Mouse (Mus musculus): ENCODE results near the gene Vti1a. TPM values are rescaled to one million over a fixed set of nuclear protein-coding genes. Genes with fewer than 3 reads are reported as not detected.
A peak's percentile ranks its signal among the peaks of the same experiment; 100 is the strongest.

Vti1a gene
- total RNA-seq, 2 experiments from 2014 or later: 49.5 to 49.7 TPM

DNA sequence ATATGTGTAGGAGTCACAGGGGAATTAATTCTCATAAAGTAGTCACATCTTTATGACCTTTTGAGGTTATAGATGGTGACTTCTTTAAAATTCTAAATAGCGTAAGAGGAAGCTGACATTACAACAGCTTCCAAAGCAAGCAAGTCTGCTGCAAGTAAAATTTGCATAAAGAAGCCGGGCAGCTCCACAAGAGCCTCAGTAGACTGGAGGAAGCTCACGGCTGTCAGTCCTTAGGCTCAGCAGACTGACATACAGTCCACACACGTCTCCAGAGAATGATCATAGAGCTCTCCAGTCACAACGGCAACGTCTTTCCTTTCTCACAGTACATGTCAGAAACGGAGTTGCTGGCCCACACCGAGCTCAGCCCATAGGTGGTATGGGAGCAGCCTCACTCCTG lies 4.2 kb upstream of the Vti1a start:
- no peak for DNase-seq (ENCODE audit: low spot score in 2 of 2)

DNA sequence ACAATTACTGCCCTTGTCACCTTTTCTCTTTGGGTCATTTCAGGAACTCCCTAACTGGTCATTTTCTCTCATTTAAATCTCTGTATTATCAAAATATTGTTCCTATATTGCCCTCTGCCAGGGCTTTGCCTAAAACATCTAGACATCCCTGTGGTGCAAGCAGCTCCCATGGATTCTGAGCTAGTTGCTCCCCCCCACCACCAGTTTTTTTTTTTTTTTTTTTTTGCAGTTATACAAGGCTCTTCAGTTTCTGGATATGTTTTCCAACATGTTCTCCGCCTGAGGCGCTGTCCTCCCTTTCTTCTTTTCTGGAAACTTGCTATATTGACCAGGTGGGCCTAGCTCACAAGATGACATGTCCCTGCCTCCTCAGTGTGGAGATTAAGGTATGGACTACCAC lies 2.4 kb upstream of the Vti1a start:
- DNase-seq (ENCODE audit: low spot score in 2 of 2): no peak

DNA sequence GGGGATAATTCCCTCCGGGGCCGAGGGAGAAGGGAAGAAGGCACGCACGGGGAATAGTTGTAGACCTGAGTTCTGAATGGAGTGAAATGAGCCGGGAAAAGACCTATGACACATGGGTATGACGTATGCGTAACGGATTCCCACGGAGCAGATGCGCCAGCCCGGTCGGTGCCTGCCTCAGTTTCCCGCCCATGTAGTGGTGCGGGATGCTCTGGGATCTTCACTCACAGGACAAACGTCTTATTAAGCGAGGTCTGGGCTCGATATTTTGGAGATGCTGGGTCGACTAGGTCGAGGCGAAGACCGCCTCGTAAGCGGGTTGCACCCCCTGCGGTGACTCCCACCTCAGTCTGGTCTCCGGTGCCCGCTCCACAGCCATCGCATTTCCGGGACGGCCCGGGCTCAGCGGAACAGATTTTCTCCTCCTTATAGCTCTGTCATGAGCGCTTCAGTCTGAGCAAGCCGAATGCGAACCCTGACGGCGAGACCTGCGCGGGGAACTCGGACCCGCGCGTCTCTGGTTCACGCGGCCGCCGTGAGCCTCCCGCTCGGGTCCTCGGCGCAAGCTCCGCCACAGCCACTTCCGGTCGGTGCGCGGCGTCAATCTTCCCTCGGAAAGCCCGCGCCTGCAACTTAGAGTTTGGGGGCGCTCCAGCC lies 515 bp upstream of the Vti1a start, which contains the start of gene Zdhhc6:
TSS of gene Zdhhc6 (minus strand) at position 581 of the 657 bp plus-strand sequence.
- peak; percentile 85 to 90 for DNase-seq (ENCODE audit: low spot score in 2 of 2)

DNA sequence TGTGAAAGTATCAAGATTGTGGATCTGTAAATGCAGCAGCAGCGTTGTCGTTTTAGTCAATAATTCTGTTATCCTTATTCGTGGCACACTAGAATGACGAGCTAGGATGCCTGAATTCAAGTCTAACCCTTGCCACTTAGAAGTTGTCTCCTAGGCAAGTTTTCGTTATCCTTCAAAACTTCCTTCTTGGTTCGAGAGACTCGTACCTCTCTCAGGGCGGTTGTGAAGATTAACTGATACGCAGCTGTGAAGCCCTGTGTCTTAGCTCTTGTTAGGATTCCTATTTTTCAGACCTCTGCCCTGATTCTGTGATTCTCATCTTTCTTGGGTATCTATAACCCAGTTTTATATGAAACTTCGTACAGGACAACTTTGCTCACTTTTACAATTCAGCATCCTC lies 806 bp downstream of the Vti1a start:
- DNase-seq (ENCODE audit: low spot score in 2 of 2): no peak

DNA sequence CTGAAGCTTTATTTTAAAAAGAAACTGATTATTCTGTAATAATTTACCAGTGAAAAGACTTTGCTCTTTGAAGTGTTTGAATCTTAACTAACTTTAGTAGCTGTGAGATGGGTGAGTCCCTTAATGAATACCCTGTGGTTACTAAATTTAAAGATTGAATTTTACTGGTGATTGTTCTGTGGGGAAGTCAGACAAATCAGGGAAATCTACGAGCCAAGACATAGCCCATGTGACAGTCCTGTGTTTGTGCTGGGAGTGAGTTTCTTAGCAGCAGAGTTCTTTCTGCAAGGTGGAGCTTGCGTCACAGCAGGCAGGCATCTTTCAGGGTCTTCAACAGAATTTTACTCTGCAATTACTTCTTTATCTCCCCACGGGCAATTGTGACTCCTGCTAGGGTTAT lies 2.9 kb downstream of the Vti1a start:
- no peak for DNase-seq (ENCODE audit: low spot score in 2 of 2)

DNA sequence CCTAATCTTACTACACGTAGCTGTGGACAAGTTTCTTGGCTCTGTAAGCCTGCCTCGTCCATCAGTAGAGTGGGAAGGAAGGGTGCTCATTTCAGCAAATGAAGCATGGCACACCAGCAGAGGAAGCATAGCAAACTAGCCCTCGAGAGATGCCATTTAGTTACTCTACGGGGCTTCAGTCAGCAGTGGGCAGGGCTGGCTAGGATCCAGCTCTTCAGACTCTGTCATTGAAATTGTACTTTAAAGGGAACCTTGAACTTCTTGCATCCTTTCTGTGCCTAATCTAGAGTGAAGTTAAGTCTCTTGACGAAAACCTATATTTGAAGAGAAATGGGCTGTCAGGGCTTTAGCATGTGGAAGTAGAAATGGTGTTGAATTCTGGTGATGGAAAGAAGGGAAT lies 3.4 kb downstream of the Vti1a start:
- DNase-seq (ENCODE audit: low spot score in 2 of 2): no peak

DNA sequence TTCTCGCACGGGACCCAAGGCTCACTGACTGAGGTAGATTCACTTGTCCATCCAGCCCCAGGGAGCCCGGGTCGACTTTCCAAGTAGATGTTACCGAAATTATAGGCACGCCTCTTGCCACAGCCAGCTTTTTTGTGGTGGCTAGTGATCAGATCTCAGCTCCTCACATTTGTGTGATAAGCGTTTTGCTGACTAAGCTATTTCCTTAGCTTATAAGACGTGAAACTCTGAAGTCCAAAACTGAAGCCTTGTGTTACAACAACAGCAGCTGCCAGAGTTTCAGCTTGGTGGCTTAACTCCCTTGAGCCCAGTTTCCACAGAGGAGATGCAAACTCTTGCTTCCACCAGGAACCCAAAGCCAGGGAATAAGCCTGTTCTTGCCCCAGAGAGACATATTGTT lies 6.5 kb downstream of the Vti1a start:
- no peak for DNase-seq (ENCODE audit: low spot score in 2 of 2)

DNA sequence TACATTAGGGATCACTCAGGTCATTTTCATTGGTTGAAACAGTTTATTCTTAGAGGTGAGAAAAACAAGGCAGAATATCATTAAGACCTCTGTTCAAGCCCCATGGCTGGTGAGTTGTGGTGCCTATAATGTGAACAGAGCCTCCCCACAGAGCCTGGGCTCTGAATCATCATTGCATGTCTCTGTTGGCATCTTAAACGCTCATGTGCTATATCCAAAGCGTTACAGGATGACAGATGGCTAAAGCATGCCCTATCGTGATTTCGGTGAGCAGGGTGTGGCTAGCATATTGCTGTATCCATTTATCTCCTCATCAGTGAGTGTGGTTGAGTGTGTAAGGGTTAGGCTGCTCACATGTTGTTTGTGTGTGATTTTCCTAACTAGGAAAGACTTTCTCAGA lies 11.4 kb downstream of the Vti1a start:
- DNase-seq (ENCODE audit: low spot score in 2 of 2): no peak

DNA sequence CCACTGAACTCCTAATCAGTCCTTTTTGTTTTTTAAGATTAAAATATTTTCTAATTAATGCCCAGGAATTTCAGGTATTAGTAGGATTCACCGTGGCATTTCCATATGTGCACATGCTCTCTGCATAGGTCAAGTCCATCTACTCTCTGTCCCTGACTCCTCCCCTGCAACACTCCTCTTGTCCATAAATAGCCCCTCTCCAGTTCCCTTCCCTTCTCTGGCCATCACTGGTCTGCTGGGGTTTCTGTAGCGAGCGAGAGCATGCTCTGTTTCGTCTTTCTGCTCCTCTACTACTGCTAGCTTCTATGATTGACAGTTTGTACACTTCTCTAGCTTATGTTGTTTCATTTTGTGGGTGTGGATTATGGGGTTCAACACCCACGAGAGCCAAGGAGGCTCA lies 15.7 kb downstream of the Vti1a start:
- no peak for DNase-seq (ENCODE audit: low spot score in 2 of 2)

DNA sequence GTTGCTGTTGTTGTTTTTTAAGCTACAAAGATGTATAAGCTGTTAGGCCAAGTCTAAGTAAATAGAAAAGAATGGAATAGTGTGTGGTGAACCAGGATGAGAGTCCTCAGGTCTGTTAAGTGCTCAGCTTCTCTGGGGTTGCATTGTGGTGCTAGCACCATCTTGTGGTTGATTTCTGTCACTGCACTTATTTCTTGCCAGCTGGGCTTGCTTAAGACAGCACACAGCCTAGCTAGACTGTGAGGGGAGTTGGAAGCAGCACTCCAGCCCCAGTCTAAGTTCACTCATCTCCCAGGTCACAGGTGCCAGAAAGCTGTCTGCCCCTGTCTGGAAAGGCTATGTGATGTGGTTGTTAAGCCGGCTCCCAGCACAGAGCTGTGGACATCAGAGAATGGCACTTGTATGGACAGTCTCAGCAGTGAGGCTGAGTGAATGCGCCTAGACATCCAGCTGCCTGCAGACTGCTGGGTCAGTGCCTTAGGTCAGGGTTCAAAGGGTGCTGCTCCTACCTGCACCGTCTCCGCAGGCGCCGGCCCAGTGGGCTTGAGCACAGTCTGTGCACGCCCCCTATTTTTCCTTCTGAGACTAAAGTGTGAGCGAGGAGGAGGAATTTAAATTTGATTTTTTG lies 16.7 kb downstream of the Vti1a start:
- DNase-seq (ENCODE audit: low spot score in 2 of 2): peak; percentile 68 to 85

DNA sequence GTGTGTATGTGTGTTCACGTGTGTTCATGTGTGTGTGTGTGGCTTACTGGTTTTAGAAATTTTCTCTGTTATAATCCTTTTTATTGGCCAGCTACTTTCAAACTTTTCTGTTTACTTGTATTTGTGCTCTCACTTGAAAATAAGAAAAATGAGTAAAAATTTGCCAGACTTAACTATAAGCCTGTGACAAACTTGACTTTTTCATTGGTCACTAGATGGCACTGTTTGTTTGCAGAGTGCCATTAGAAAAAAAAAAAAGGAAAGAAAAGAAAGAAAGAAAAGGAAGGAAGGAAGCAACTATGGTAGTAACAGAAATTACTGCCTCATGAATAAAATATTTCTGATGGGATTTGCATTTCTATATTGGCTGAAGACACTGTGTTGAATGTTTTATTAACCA lies 19.8 kb downstream of the Vti1a start:
- DNase-seq (ENCODE audit: low spot score in 2 of 2): peak in 1 of 2 experiments; percentile 43

DNA sequence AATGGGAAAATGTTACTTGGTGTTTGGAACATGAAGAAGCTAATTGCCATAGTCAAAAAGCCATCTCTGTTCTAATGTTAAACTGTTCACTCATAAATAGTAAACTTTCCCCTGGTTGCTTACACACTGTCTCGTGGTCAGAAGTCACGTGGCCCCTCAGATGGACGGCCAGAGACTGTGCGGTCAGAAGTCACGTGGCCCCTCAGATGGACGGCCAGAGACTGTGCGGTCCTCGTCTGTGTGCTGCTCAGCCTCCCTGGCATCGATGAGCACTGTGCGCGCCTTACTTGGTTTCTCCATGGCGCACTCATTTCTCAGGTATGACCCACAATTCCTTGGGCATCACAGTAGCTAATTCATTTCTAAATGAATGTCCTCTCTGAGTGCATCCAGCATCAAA lies 20.3 kb downstream of the Vti1a start:
- no peak for DNase-seq (ENCODE audit: low spot score in 2 of 2)

DNA sequence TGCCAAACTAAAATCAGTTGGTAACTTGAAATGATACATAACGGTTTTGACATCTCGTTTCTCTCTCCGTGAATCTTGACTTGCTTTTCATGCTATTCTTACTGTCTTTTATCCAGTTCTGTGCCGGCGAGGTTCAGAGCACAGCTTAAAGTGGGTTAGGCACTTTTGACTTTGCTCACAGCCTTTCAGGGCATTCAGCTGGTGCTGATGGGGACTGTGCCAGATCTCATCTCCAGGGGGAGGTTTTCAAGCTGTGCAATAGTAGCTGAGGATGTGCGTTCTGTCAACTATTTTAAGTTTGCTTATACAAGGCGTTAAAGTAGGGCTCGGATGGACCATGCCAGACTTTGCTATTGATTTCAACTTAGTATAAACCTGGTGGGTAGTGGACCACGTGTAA lies 21.0 kb downstream of the Vti1a start:
- DNase-seq (ENCODE audit: low spot score in 2 of 2): no peak

DNA sequence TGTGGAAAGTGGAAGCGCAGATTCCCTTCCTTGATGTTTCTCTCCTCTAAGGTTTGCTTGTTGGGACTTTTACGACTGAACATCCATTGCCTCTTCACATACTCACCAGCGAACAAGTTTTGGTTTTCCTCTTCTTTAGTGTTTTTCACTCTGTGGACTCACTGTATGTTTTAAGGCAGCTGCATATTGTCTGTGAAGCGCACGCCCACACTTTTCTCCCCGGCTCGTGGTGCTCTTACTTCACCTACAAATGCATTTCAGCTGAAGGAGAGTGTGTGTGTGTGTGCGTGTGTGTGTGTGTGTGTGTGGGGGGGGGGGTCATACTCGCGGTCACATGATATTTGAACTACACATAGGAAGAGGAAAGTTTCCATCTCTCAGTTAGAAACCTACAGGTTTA lies 21.6 kb downstream of the Vti1a start:
- DNase-seq (ENCODE audit: low spot score in 2 of 2): no peak

DNA sequence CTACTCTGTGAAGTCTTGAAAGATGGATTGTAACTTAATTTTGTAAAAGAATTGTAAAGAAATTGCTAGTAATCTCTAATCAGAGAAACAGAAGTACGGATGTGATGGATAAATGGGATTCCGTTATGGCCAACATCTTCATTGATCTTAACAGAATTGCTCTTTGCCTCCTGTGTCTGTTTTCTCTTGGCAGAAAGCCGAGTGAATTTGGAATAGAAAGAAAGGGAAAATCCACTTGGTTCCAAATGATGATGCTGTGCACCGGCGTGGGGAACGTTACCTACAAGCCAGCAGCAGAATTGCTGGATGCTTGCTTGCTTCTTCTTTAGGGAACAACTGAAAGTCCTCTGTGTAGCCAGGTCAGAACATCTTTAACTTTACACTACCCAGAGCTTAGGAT lies 24.4 kb downstream of the Vti1a start:
- DNase-seq (ENCODE audit: low spot score in 2 of 2): no peak

DNA sequence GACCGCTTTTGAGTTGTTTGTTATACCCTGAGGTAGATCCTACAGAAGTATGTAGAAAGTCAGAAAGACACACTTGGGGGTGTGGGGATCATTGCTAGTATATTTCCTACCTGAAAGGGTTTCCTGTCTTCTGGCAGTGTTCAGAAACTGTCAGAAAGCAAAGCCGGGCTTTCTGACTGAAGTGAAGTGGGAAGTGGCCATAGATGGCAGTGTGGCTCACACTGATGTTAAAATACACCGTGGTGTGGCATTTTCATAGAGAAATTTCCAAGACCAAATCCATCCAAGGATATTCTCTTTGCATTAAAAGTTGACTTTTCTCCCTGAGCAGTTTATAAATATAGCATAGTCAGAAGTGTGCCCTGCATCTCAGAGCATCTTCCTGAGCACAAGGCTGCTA lies 25.3 kb downstream of the Vti1a start:
- no peak for DNase-seq (ENCODE audit: low spot score in 2 of 2)

DNA sequence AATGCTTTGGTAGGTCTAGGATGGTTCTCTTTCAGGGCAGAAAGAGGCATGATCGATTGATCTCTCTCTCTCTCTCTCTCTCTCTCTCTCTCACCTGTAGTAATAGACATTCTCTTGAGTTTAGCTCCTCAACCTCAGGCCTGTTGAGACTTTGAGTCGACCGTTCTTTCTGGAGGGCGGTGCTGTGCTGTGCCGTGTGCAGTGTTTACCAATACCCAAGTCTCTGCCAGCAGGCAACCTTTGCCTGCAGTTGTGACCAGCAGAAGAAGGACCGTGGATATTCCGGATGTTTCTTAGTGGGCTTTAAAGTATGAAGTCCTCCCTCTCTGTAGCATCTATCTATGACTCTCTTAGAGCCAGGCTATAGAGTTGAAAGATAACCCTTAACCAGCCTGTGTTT lies 26.3 kb downstream of the Vti1a start:
- DNase-seq (ENCODE audit: low spot score in 2 of 2): no peak

DNA sequence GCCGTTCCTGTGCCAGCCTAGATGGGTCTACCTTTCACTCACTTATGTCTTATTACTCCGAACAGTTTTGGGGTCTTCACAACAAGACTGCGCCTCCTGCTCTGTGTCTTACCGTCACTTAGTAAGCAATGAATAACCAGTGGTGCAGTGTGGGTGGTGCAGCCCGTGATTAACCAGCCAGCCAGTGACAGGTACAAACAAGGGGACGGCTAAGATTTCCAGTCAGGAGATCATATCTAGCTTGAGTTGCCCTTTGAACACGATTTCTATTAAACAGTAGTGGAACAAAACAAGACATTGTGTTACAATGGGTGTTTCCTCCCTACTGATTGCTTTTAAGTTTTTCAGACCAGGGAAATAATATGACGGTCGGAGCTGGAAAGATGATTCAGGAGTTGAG lies 27.2 kb downstream of the Vti1a start:
- DNase-seq (ENCODE audit: low spot score in 2 of 2): no peak

DNA sequence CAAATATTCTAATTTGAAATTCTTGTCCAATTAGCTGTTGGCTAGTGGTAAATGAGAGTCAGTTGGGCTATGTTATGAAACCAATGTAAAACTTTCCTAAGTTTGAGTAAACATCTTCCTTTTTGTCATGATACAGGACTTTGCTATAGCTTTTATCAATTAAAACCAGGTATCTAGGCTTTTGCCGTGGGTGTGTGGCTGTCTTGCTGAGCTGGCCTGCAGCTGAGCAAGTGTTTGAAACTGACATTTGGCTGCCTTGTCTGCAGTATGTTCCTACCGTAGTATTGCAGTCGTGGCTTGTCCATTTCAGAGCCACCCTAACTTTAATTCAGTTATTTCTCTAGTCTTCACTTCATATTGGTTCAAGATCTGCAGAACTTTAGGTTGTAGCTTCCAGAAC lies 32.1 kb downstream of the Vti1a start:
- no peak for DNase-seq (ENCODE audit: low spot score in 2 of 2)

DNA sequence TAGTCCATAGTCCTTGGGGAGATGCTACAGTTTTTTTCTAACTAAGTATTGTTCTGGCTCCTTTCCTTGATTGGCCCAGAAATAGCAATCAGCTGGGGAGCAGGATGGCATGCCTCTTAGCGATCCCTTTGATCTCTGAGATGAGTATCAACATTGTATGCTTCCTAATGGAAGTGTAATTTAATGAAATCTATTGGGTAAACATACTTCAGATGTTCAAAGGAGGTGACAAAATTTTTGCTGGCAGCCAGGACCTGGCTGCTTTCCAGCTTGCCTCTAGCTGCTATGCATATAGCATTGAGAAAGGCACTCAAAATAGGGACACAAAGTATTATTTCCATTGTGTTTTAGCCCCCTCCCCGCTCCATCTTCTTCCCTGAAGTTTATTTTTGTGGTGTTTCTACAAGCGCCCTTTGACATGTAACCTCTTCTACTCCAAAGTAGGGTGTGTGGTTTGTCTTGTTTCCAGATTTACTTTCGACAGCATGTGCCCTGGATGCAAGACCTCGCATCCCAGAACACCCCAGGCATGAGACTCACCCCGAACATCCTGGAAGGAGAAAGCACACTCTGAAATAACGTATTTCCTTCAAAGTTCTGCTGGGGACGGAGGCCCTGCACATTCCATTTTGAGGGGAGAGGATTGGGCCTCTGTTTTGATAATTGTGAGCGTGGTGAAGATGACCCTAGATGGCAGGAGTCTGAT lies 34.7 kb downstream of the Vti1a start:
- DNase-seq (ENCODE audit: low spot score in 2 of 2): no peak

DNA sequence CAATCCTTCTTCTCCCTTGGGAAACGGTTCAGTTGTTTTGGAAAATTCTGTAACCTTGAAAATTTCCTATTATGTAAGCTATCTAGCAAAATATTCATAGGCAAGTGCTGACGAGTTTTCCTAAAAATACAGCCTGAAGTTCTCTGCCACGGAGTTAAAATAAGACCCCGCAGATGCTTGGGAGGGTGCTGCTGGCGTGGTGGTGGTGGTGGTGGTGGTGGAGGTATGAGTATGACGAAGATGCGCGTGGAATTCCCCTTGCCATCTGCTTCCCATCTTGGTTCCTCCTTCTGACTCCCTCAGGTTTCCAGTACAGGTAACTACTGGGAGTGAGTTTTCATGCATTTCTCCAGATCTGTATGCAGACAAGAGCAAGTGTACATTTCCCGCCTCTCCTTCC lies 46.5 kb downstream of the Vti1a start:
- DNase-seq (ENCODE audit: low spot score in 2 of 2): no peak

DNA sequence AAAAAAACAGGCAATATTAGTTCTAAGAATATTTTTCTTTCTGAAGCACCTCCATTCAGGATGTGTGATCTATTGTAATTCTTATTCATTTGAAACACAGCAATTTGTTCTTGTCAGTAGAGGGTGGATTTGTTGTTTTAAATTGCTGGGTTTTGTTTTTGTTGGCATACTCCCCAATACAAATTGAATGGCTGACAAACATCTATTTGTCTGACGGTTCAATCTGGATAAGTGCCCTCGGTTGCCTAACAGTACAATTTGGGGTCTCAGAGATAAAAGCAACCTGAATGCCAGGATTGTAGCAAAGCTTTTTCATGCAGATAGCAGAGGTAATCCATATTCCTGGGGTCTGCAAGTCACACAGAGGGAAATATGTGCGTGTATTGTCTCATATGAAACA lies 53.6 kb downstream of the Vti1a start:
- DNase-seq (ENCODE audit: low spot score in 2 of 2): peak in 1 of 2 experiments; percentile 32

DNA sequence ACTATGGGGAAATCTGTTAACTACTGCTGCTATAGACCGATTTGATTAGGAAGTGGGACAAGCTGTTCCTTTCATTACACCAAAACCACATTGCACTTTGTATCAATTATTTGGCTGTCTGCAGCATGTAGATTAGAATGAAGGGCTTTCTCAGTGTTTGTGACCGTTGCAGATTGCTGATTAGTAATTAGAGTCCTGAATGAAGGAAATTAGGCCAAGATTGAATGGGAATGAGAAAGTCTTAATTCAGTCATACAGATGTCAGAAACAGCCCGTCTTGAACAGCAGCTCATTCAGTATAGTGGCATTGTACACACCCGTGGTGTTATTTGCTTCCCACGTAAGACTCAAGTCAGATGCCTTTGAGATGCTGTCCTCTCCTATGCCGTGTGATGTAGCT lies 60.2 kb downstream of the Vti1a start:
- peak in 1 of 2 experiments; percentile 29 for DNase-seq (ENCODE audit: low spot score in 2 of 2)
